Comparison of ENCODE assay signal across 18 mouse cellular contexts in the genomic region with DNA sequence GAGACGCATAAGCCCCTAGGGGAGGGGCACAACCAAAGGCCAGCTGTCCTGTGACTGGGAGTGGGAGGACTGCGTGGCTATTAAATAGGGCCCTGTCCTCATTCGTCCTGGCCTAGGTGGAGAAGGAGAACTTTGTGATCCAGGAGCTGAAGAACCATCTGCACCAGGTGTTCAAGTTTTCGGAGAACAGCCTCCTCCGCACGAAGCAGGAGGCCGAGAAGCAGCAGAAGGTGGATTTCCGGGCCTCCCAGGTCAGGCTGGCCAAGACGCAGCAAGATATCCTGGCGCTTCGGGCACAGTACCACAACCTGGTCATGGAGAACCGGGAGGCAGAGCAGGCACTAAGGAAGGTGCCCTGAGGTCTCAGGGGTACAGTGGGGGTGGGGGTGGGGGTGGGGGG. TPM values are rescaled to one million over a fixed set of nuclear protein-coding genes. Genes with fewer than 3 reads are reported as not detected.
DNase-seq lines count a peak whose midpoint lies in the region; ATAC-seq lines count a peak whose summit lies in the region.
"Had no signal": no experiment of that assay in that cellular context is flagged by ENCODE, and none has a peak within 500 bp of the region (broad histone marks: within the 10 kb centered on the region; RNA-seq: fewer than 3 reads in every experiment).

No protein-coding gene starts in this region.

- peak overlapping the region; percentile 51; the same call in 1 of the 2 replicates for H3K27ac ChIP-seq in forebrain, embryonic 10.5 days
- no peak overlapping the region for H3K27ac ChIP-seq in forebrain, embryonic 15.5 days (replicated peaks)
- H3K27ac ChIP-seq: heart, embryonic 15.5 days; hindbrain, embryonic 15.5 days had no signal

- H3K27me3 ChIP-seq in forebrain, embryonic 10.5 days (ENCODE audit: poor library complexity, severe bottlenecking) = peaks cover 7% of the 10 kb centered on the region; the same call in 1 of the 2 replicates
- no peaks in the 10 kb centered on the region for H3K27me3 ChIP-seq in forebrain, embryonic 15.5 days
- H3K27me3 ChIP-seq: hindbrain, embryonic 15.5 days had no signal

- H3K4me3 ChIP-seq in forebrain, embryonic 10.5 days = no peak overlapping the region
- no peak overlapping the region for H3K4me3 ChIP-seq in forebrain, embryonic 15.5 days
- H3K4me3 ChIP-seq: embryonic facial prominence, embryonic 10.5 days; heart, embryonic 15.5 days; hindbrain, embryonic 15.5 days had no signal

- no peak overlapping the region for H3K4me2 ChIP-seq in forebrain, embryonic 15.5 days (replicated peaks)
- H3K4me2 ChIP-seq: heart, embryonic 11.5 days; heart, embryonic 15.5 days; hindbrain, embryonic 15.5 days had no signal

- H3K4me1 ChIP-seq in forebrain, embryonic 10.5 days = peaks cover 30% of the 10 kb centered on the region
- peaks cover 5% of the 10 kb centered on the region for H3K4me1 ChIP-seq in forebrain, embryonic 15.5 days

- H3K36me3 ChIP-seq in forebrain, embryonic 10.5 days (replicated peaks) = 0 out of 2 replicates have a peak, but pooled peaks cover 5% of the 10 kb centered on the region
- no peaks in the 10 kb centered on the region for H3K36me3 ChIP-seq in forebrain, embryonic 15.5 days
- H3K36me3 ChIP-seq: embryonic facial prominence, embryonic 10.5 days; heart, embryonic 15.5 days; hindbrain, embryonic 15.5 days had no signal

- no peaks in the 10 kb centered on the region for H3K9me3 ChIP-seq in forebrain, embryonic 10.5 days
- no peaks in the 10 kb centered on the region for H3K9me3 ChIP-seq in forebrain, embryonic 15.5 days
- H3K9me3 ChIP-seq: embryonic facial prominence, embryonic 10.5 days; heart, embryonic 15.5 days; hindbrain, embryonic 15.5 days had no signal

- ATAC-seq in forebrain, embryonic 15.5 days (replicated peaks) = no peak
- ATAC-seq: forebrain, embryonic 14.5 days; intestine, embryonic 16.5 days had no signal

- H3K9ac ChIP-seq in forebrain, embryonic 15.5 days (replicated peaks) = no peak overlapping the region
- H3K9ac ChIP-seq: heart, embryonic 15.5 days; hindbrain, embryonic 15.5 days had no signal

- DNase-seq in forebrain, embryonic 10.5 days (ENCODE audit: extremely low spot score, low spot score) = no peak
- DNase-seq in cerebellum, adult 8-10 months = peak; percentile 64
- peak; percentile 73 for DNase-seq in cerebellum, adult 9-10 months
- peak; percentile 57 to 64 for DNase-seq in cerebellum, postnatal 36 days
- DNase-seq in kidney, adult 9 months = no peak
- DNase-seq: adrenal gland, adult 2 months; adrenal gland, postnatal 25 days; gastrocnemius, postnatal 36 days; heart, adult 18-20 months; heart, postnatal 14 days; kidney, adult 2 months had no signal

- WGBS in forebrain, embryonic 10.5 days = 93% methylated on average over 12 of the region's 12 CpGs
- WGBS in forebrain, embryonic 15.5 days = 91% methylated on average over 12 of the region's 12 CpGs

RNA-seq across cellular contexts. Expression of a gene that starts 10.2 kb away (rescaled TPM):
- polyA plus RNA-seq in forebrain, embryonic 10.5 days (2016; fragmentation: Nextera tagmentation; extraction: Ambion mirVana) = 16.5 and 17.8 TPM in 2 replicates
- 22.4 and 23.0 TPM in 2 replicates for polyA plus RNA-seq in forebrain, embryonic 15.5 days (2015; fragmentation: Nextera tagmentation; extraction: Ambion mirVana)

RNA-seq across cellular contexts. Expression of a gene that starts 10.3 kb away (rescaled TPM):
- polyA plus RNA-seq in forebrain, embryonic 10.5 days (2016; fragmentation: Nextera tagmentation; extraction: Ambion mirVana) = 63.3 and 64.1 TPM in 2 replicates
- 46.9 and 49.0 TPM in 2 replicates for polyA plus RNA-seq in forebrain, embryonic 15.5 days (2015; fragmentation: Nextera tagmentation; extraction: Ambion mirVana)

RNA-seq across cellular contexts. Expression of a gene that starts 13.4 kb away (rescaled TPM):
- 0.37 and 0.84 TPM in 2 replicates for polyA plus RNA-seq in forebrain, embryonic 10.5 days (2016; fragmentation: Nextera tagmentation; extraction: Ambion mirVana)
- 1.5 and 2.1 TPM in 2 replicates for polyA plus RNA-seq in forebrain, embryonic 15.5 days (2015; fragmentation: Nextera tagmentation; extraction: Ambion mirVana)

RNA-seq across cellular contexts. Expression of a gene that starts 13.7 kb away (rescaled TPM):
- polyA plus RNA-seq in forebrain, embryonic 10.5 days (2016; fragmentation: Nextera tagmentation; extraction: Ambion mirVana) = 10.7 and 11.7 TPM in 2 replicates
- 17.4 and 19.9 TPM in 2 replicates for polyA plus RNA-seq in forebrain, embryonic 15.5 days (2015; fragmentation: Nextera tagmentation; extraction: Ambion mirVana)

RNA-seq across cellular contexts. Expression of a gene that starts 31.8 kb away (rescaled TPM):
- not detected in 2 replicates for polyA plus RNA-seq in forebrain, embryonic 10.5 days (2016; fragmentation: Nextera tagmentation; extraction: Ambion mirVana)
- polyA plus RNA-seq in forebrain, embryonic 15.5 days (2015; fragmentation: Nextera tagmentation; extraction: Ambion mirVana) = 0.47 and 1.2 TPM in 2 replicates
- polyA plus RNA-seq: adrenal gland, adult 2 months; heart, embryonic 11.5 days; heart, embryonic 15.5 days; intestine, embryonic 16.5 days; kidney, adult 2 months had no signal

Comparison
In these comparisons a context has a peak if more than half of its experiments do, and no peak if none do; other contexts are left out.
1. DNase-seq: peak in cerebellum, adult 8-10 months (single experiment), cerebellum, adult 9-10 months (single experiment) and cerebellum, postnatal 36 days (2 of 2); none in forebrain, embryonic 10.5 days (single experiment) and kidney, adult 9 months (single experiment).